Mouse (Mus musculus): ENCODE results near the gene Adarb1.

DNA sequence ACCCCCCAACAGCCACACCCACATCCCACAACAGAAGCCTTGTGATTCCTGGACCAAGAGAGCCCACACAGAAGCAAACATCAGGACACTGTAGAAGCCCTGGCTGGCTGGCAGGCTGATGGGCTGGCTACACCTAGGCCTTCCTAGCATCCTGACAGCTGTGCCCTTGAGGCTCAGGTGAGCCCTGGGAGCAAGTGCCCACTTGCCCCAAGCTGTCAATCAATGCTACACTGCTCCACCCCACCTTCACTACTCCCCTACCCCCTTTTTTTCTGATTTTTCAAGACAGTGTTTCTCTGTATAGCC lies 32.0 kb upstream of the Adarb1 start:
- TF ChIP-seq CTCF (IDR thresholded peaks at IDR 0.05) (no peak), EP300 (IDR thresholded peaks at IDR 0.05) (no peak)

Data from lung, postnatal 0 days (tissue).